Mouse (Mus musculus): ENCODE data around the gene 0610030E20Rik. TPM values are rescaled to one million over a fixed set of nuclear protein-coding genes. Genes with fewer than 3 reads are reported as not detected.

The 0610030E20Rik gene
- 6.6 and 9.1 TPM in 2 replicates for polyA plus RNA-seq (2012; rRNA removed; ENCODE audit: low replicate concordance)

DNA sequence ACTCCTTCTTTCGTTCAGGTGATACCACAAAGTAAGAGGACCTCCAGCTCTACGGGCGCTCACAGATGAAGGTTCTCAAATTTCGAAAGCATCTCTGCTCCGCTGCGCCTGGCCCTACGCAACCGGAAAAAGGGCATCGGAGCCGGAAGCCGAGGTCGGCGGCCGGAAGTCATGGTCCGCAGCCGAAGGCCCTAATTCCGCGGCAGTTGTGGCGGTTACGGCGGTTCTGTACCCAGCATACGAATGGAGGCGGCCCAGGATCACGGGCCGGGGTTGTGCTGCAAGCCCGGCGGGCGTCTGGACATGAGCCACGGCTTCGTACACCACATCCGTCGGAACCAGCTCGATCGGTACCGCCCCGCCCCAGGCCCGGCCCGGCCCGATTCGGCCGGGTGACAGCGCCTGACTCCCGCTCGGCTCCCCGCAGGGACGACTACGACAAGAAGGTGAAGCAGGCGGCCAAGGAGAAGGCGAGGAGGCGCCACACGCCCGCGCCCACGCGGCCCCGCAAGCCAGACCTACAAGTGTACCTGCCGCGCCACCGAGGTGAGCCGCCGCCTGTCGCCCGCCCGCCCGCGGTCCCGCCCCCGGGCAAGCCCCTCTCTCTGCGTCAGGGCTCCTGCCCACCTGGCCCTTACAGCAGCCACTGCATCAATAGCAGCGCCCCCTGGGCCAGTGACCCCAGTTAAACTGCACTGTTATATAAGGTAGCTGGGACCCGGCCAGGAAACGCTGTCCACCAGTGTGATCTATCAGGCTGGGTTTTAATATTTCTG, at the start of gene 0610030E20Rik:
Gene 0610030E20Rik (plus strand): TSS at position 152 of the 776 bp plus-strand sequence.

DNA sequence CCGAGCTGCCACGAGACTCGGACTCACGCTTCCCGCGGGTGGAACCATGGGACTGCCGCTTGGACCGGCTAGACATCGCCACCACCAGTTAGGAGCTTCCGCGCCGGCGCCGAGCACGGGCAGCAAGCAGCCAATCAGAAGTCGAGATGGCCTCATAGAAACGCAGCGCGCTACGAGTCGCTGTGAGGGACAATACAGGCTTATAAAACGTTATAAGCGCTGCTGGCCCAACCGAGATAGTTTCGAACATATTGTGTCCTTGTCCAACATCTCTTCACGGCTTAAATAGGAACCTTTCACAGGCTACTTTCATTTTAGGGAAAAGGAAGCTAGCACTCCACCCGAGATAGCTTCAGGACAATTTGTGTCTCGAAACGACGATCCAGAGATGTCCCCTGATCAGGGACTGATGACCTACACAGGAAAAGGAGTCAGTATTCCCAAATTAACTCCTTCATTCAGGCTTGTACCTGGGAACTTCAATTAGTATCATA, 2.0 kb upstream of the 0610030E20Rik start, which contains the start of gene Usp39:
Gene Usp39 (minus strand): TSS at position 111 of the 494 bp plus-strand sequence.

DNA sequence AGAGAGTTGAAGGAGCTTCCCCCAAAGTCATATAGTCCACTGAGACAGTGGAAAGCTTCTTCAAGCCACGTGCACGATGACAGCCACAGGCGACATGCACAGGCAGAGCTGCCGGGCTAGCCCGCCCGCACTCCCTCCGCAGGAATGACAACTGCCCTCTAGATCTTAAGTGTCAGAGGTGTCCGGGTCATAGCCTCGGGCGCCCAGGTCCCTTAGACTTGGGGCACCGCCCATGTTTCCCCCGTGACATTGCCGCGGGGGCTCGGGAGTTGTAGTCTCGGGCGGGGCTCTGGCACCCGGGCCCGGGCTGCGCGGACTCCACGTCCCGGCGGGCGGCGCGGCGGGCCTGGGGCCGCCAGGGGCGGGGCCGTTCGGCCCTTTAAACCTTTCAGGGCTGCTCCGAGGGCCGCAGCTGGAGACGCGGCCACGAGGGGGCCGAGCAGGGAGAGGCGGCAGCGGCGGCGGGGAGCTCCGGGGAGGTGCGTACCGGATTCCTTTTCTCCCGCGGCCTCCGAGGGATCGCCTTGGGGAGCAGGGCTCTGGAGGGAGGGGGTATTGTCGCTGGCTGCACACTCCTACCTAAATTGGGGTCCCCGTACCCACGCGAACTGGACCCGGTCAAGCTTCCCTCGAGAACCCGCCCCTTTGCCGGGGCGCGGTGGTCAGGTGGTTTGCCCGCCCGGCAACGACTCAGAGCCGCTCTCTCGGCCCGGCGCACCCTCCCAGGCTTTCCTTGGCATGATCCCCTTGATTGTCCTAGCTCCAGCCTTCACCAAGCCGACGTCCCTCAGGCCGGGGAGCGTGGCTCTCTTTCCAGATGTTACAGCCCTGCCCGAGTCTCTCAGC, 8.2 kb downstream of the 0610030E20Rik start, which contains the start of gene Tmem150a:
Gene Tmem150a (plus strand): TSS at position 382 of the 846 bp plus-strand sequence.

DNA sequence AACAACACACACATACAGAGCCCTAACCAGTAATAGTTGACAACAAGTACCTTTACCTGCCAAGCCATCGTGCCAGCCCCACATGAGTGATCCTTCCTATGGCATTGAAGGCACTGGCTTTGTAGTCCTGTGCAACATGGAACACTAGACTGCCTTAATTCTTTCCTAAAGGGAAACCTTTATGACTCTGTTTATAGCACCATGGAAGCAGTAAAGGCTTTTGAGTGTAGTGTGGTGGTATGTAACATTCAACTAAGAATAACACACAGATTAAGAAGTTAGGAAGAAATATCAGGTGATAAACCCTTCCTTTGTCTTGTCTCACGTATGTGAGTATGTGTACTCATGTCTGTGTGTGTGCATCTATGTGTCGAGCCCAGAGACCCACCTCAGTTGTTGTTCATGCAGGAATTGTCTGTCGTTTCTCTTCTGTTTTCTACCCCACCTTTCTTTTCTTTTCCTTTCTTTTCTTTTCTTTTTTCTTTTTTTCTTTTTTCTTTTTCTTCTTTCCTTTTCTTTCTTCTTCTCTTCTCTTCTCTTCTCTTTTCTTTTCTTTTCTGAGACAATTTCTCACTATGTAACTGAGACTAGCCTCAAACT, 19.8 kb downstream of the 0610030E20Rik start, which contains the start of gene Rnf181:
Gene Rnf181 (minus strand): TSS at position 113 of the 600 bp plus-strand sequence.

DNA sequence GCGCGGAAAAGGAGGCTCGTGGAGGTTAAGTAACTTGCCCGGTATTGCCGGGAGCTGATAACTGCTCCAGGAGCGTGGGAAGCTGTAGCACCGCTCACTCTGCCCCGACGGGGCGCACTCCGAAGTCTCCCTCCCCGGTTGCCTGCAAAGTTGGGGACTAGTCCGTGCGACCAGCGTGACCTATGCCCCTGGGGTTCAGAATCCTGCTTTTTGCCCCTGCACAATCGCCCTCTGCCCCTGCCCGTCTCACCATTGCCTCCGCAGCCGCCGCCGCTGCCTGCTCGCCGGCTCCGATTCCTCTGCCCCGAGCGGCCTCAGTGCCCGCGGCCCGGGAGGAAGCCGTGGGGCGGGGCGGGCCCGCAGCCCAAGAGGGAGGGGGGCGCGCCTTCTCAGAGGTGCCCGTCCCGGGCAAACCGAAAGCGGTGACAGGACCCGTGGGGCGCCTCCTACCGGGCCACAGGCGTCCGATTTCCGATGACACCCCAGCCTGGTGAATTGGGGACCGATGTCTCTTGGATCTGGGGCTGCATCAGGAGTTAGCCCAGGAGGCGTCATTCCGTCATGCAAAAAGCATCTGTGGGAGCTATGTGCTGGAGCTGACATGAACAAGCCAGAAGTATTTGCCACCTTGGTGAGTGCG, 33.1 kb downstream of the 0610030E20Rik start, which contains the start of gene Vamp5:
Gene Vamp5 (minus strand): TSS at position 338 of the 640 bp plus-strand sequence.

DNA sequence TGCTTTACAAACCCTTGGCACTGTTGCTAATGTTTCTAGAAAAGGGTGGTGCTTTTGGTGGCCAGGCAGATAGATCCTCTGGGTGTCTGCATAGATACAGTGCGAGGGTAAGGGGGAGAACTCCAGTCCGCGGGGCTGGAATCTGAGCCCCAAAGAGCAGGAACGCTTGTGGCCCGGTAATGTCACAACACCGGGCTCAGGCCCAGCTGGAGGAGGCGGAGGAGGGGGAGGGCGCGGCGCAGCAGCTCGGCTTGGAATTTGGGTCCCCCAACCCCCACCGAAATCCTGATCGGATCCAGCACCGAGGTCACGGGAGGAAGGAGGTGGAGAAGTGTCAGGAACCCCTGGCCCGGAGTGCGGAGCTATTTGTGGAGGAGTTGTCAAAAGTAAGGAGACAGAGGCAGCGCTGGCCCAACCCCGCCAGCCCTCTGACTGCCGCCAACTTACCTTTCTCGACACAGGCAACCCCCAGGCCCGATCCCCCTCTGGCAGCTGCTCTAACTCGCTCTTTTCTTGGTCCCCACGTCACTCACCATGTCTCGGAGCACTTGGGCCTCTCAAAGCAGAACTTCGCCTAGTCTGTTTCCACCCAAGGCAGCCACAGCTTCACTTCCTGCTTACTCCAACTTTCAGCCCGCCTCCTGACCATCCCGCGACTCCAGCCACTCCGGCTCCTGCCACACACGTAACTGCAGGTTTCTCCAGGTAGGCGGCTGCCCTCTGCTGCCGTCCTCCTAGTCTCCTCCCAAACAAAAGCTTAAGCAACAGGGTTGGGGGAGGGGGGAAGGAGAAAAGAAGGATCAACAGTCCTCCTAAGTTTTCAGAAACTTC, 43.0 kb downstream of the 0610030E20Rik start, which contains the start of gene Vamp8:
Gene Vamp8 (minus strand): TSS at position 763 of the 831 bp plus-strand sequence.

Other genes with a start within 250 kb of the 0610030E20Rik start
- gene St3gal5, start 249.7 kb upstream of the 0610030E20Rik start, polyA plus RNA-seq (2012; rRNA removed; ENCODE audit: low replicate concordance): 2.4 and 2.7 TPM in 2 replicates
- 5.4 and 8.8 TPM in 2 replicates for gene Atoh8, start 111.7 kb upstream of the 0610030E20Rik start, polyA plus RNA-seq (2012; rRNA removed; ENCODE audit: low replicate concordance)
- gene Sftpb, start 42.7 kb upstream of the 0610030E20Rik start, polyA plus RNA-seq (2012; rRNA removed; ENCODE audit: low replicate concordance): 0.60 and 0.72 TPM in 2 replicates
- 4.9 and 5.8 TPM in 2 replicates for gene Usp39, start 2.1 kb upstream of the 0610030E20Rik start, polyA plus RNA-seq (2012; rRNA removed; ENCODE audit: low replicate concordance)
- 44.1 and 44.7 TPM in 2 replicates for gene Tmem150a, start 8.1 kb downstream of the 0610030E20Rik start, polyA plus RNA-seq (2012; rRNA removed; ENCODE audit: low replicate concordance)
- 90.6 and 127 TPM in 2 replicates for gene Rnf181, start 19.6 kb downstream of the 0610030E20Rik start, polyA plus RNA-seq (2012; rRNA removed; ENCODE audit: low replicate concordance)
- gene Vamp5, start 33.2 kb downstream of the 0610030E20Rik start, polyA plus RNA-seq (2012; rRNA removed; ENCODE audit: low replicate concordance): 14.0 and 23.5 TPM in 2 replicates
- 184 and 294 TPM in 2 replicates for gene Vamp8, start 43.4 kb downstream of the 0610030E20Rik start, polyA plus RNA-seq (2012; rRNA removed; ENCODE audit: low replicate concordance)
- 6.8 and 12.1 TPM in 2 replicates for gene Ggcx, start 67.0 kb downstream of the 0610030E20Rik start, polyA plus RNA-seq (2012; rRNA removed; ENCODE audit: low replicate concordance)
- 20.1 and 71.9 TPM in 2 replicates for gene Mat2a, start 92.2 kb downstream of the 0610030E20Rik start, polyA plus RNA-seq (2012; rRNA removed; ENCODE audit: low replicate concordance)
- gene Sh2d6, start 174.4 kb downstream of the 0610030E20Rik start, polyA plus RNA-seq (2012; rRNA removed; ENCODE audit: low replicate concordance): 13.8 and 21.4 TPM in 2 replicates
- 15.4 and 48.6 TPM in 2 replicates for gene Capg, start 197.1 kb downstream of the 0610030E20Rik start, polyA plus RNA-seq (2012; rRNA removed; ENCODE audit: low replicate concordance)

All from duodenum, adult 2 months (tissue).